Mouse (Mus musculus): ENCODE data around the gene Pltp. TPM values are rescaled to one million over a fixed set of nuclear protein-coding genes. Genes with fewer than 3 reads are reported as not detected.

Pltp gene
- polyA plus RNA-seq, 1 experiment from 2014 or later = 47.5 TPM

DNA sequence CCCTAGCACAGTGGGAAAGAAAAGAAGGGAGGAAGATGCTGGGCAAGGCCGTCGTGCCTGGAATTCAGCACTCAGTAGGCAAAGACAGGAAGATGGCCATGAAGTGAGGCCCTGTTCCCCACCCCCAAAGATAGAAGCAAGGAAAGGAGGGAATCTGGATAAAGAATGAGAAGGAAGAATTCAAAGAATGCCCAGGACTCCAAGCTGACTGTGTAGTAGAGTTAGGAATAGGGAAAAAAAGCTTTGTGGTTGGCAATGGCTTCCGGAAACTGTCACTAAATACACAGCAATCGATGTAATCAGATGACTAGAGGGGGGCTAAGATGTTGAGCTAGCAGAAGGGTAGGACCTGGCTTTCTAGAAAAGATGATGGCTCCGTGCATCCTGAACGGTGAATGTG, 40.3 kb downstream of the Pltp start:
- no peak for ATAC-seq (ENCODE audit: low FRiP score, low TSS enrichment)
- H3K27ac ChIP-seq (ENCODE audit: low read length) = no peak overlapping the region

DNA sequence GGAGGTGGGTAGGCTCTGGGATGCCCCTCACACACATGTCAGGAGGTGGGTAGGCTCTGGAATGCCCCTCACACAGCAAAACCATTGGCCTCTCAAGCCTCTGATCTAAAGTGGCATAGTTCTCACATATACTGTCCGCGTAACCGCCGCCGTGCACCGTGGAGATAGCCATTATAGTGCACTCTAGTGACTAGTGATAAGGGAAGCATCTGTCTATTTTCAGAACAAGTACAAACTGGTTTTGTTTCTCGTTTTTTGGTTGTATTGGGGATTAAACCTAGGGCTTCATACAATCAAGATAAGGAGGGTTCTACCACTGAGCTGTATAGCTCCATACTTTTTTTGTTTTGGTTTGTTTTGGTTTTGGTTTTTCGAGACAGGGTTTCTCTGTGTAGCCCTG, 41.7 kb downstream of the Pltp start:
- Histone ChIP-seq H3K36me3 (ENCODE audit: insufficient read depth, low read length) (no peaks in the 10 kb centered on the region; the same call in 1 of the 2 replicates), H3K4me3 (ENCODE audit: low read length) (no peak overlapping the region), H3K4me1 (ENCODE audit: insufficient read depth, low read length) (peaks cover 9% of the 10 kb centered on the region; the same call in 1 of the 2 replicates), H3K9me3 (ENCODE audit: low read length) (no peaks in the 10 kb centered on the region), H3K9ac (replicated peaks; ENCODE audit: low read length) (no peak overlapping the region), H3K4me2 (replicated peaks; ENCODE audit: low read depth, low read length) (no peak overlapping the region), H3K27me3 (ENCODE audit: insufficient read depth, low read length) (no peaks in the 10 kb centered on the region), H3K27ac (ENCODE audit: low read length) (no peak overlapping the region)
- ATAC-seq (ENCODE audit: low FRiP score, low TSS enrichment) = no peak
- 94% methylated on average over 8 of the region's 8 CpGs for WGBS

More for the DNA sequence above, 40.3 kb downstream of the Pltp start:
- Histone ChIP-seq H3K4me3 (ENCODE audit: low read length) (no peak overlapping the region), H3K36me3 (ENCODE audit: insufficient read depth, low read length) (no peaks in the 10 kb centered on the region; the same call in 1 of the 2 replicates), H3K9me3 (ENCODE audit: low read length) (no peaks in the 10 kb centered on the region), H3K27me3 (ENCODE audit: insufficient read depth, low read length) (no peaks in the 10 kb centered on the region), H3K9ac (replicated peaks; ENCODE audit: low read length) (no peak overlapping the region), H3K4me1 (ENCODE audit: insufficient read depth, low read length) (peaks cover 11% of the 10 kb centered on the region), H3K4me2 (replicated peaks; ENCODE audit: low read depth, low read length) (no peak overlapping the region)
- 87% methylated on average over 6 of the region's 6 CpGs for WGBS

DNA sequence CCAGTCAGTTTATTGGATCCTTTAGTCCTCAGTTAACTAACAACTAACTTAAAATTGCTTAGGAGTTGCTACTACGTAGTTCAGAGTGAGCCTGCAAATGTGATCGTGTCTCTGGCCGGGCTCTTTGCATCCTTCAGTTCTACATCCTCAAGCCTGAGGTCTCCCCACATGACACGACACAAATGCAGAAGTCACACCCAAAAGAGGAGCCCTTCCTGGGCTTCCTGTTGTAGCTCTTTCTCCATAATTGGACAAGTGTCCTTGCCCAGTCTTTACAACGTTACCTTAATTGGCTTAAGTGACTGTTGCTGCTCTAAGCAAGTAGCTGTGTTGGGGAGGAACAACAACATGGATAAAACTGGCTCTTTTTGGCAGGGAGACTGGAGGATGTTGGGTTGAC, 42.2 kb downstream of the Pltp start:
- Histone ChIP-seq H3K36me3 (ENCODE audit: insufficient read depth, low read length) (no peaks in the 10 kb centered on the region), H3K4me2 (replicated peaks; ENCODE audit: low read depth, low read length) (no peak overlapping the region), H3K27ac (ENCODE audit: low read length) (no peak overlapping the region), H3K9me3 (ENCODE audit: low read length) (no peaks in the 10 kb centered on the region), H3K27me3 (ENCODE audit: insufficient read depth, low read length) (no peaks in the 10 kb centered on the region), H3K4me1 (ENCODE audit: insufficient read depth, low read length) (peaks cover 9% of the 10 kb centered on the region; the same call in 1 of the 2 replicates), H3K4me3 (ENCODE audit: low read length) (no peak overlapping the region), H3K9ac (replicated peaks; ENCODE audit: low read length) (no peak overlapping the region)
- WGBS = 90% methylated on average over 5 of the region's 5 CpGs
- no peak for ATAC-seq (ENCODE audit: low FRiP score, low TSS enrichment)

DNA sequence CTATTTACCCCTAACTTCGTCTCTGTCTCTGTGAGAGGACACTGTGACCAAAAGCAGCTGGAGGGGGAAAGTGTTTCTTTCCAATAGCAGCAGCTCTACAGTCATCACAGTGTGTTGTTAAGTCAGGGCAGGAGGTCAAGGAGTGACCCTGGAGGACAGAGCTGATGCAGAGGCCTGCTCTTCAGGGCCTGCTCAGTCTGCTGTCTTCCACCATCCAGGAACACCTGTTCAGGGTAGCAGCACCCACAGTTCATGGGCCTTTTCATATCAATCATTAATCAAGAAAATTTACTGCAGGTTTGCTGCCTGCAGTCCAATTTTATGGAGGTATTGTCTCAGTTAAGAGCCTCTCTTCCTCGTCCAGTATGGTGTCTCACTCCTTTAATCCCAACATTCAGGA, 44.0 kb downstream of the Pltp start:
- Histone ChIP-seq H3K27me3 (ENCODE audit: insufficient read depth, low read length) (no peaks in the 10 kb centered on the region), H3K9ac (replicated peaks; ENCODE audit: low read length) (no peak overlapping the region), H3K4me1 (ENCODE audit: insufficient read depth, low read length) (peaks cover 9% of the 10 kb centered on the region; the same call in 1 of the 2 replicates), H3K4me3 (ENCODE audit: low read length) (no peak overlapping the region), H3K27ac (ENCODE audit: low read length) (no peak overlapping the region), H3K36me3 (ENCODE audit: insufficient read depth, low read length) (no peaks in the 10 kb centered on the region), H3K9me3 (ENCODE audit: low read length) (no peaks in the 10 kb centered on the region), H3K4me2 (replicated peaks; ENCODE audit: low read depth, low read length) (no peak overlapping the region)
- no peak for ATAC-seq (ENCODE audit: low FRiP score, low TSS enrichment)
- 53% methylated on average over 2 of the region's 2 CpGs for WGBS

DNA sequence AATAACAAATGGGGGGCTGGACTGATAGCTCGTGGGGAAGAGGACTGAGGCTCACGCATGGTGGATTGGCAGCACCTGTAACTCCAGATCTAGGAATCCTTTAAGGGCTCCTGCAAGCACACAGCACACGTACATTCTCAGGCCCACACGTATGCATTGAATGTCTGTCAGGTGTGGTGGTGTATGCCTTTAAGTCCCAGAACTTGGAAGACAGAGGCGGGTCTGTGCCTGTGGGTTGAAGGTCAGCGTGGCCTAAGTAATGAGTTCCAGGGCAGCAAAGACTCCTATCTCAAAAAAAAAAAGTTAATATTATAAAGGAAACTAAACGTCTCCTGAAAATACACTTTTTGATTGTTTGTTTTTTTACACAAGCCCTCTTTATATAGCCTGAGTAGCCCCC, 50.9 kb downstream of the Pltp start:
- no peak for ATAC-seq (ENCODE audit: low FRiP score, low TSS enrichment)
- 76% methylated on average over 7 of the region's 7 CpGs for WGBS
- Histone ChIP-seq H3K9ac (replicated peaks; ENCODE audit: low read length) (no peak overlapping the region), H3K4me3 (ENCODE audit: low read length) (no peak overlapping the region), H3K4me1 (ENCODE audit: insufficient read depth, low read length) (peaks cover 24% of the 10 kb centered on the region), H3K9me3 (ENCODE audit: low read length) (no peaks in the 10 kb centered on the region), H3K27ac (ENCODE audit: low read length) (no peak overlapping the region), H3K36me3 (ENCODE audit: insufficient read depth, low read length) (0 out of 2 replicates have a peak, but pooled peaks cover 3% of the 10 kb centered on the region), H3K4me2 (replicated peaks; ENCODE audit: low read depth, low read length) (no peak overlapping the region), H3K27me3 (ENCODE audit: insufficient read depth, low read length) (no peaks in the 10 kb centered on the region)

DNA sequence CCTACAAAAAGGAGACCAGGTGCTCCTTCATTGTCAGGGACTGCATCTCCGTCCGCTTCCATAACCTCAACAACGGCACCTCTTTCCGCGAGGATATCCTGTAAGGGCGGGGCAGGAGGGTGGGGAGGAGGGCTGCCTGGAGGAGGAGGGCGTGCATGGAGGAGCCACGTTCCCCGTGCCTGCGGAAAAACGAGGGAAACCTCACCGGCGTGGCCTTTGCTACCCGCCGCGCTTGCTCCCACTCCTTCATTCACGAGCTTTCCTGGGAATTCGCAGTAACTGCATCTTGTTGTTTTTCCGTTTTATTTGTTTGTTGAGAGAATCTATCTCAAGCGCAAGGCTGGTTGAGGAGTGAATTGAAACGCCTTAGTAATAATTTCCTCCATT, 52.2 kb downstream of the Pltp start:
- ATAC-seq (ENCODE audit: low FRiP score, low TSS enrichment) = peak; percentile 55
- no peaks in the 10 kb centered on the region for H3K27me3 ChIP-seq (ENCODE audit: insufficient read depth, low read length)
- peak overlapping the region; percentile 74 for H3K9ac ChIP-seq (replicated peaks; ENCODE audit: low read length)
- peak overlapping the region; percentile 86 for H3K4me2 ChIP-seq (replicated peaks; ENCODE audit: low read depth, low read length)
- peaks cover 24% of the 10 kb centered on the region for H3K4me1 ChIP-seq (ENCODE audit: insufficient read depth, low read length)
- 1% methylated on average over 21 of the region's 21 CpGs for WGBS
- peak overlapping the region; percentile 84 for H3K27ac ChIP-seq (ENCODE audit: low read length)
- H3K4me3 ChIP-seq (ENCODE audit: low read length) = peak overlapping the region; percentile 63
- H3K9me3 ChIP-seq (ENCODE audit: low read length) = no peaks in the 10 kb centered on the region
- H3K36me3 ChIP-seq (ENCODE audit: insufficient read depth, low read length) = peaks cover 9% of the 10 kb centered on the region

DNA sequence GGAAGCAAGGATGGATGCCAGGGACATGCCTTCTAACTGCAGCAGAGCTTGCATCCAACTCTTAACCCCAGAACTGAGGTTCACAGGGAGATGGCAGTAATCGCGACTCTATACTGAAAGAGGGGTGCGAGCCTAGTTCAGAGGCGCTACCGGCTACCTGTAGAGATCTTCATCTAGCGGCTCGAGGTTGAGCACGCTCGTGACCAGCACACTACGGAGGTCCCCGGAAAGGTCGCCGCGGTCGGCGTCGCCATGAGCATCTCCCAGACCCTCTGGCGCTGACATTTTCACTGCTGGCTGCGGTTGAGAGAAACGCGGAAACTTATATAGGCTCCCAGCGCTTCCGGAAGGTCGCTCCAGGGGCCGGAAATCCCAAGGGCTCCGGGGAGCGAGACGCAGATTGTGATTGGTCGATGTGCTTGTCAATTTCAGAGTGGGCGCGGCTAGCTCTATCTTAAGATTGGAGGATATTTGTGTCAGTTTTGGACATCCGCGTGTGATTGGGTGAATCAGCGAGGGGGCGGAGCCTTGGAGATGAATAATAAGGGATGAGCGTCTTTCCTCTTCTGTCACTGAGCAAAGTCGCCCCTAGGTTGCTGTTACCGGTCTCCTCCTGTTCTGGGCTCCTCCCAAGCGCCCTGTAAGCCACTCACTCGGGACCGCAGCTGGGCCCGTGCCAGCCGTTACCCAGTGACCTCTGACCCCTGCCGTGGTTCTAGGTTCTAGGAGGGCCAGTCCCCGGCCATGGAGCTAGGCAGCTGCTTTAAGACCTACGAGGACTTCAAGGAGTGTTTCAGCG, 52.8 kb downstream of the Pltp start, which contains the start of the genes Acot8 and Zswim3:
TSS of gene Acot8 (minus strand) at position 350 of the 799 bp plus-strand sequence.
TSS of gene Zswim3 (plus strand) at position 566 of the 799 bp plus-strand sequence.
- Histone ChIP-seq H3K4me1 (ENCODE audit: insufficient read depth, low read length) (peaks cover 24% of the 10 kb centered on the region), H3K9me3 (ENCODE audit: low read length) (no peaks in the 10 kb centered on the region), H3K4me2 (replicated peaks; ENCODE audit: low read depth, low read length) (peak within 1 kb of the TSS; percentile 86), H3K9ac (replicated peaks; ENCODE audit: low read length) (peak within 1 kb of the TSS; percentile 84), H3K36me3 (ENCODE audit: insufficient read depth, low read length) (peaks cover 11% of the 10 kb centered on the region), H3K27ac (ENCODE audit: low read length) (peak within 1 kb of the TSS; percentile 84), H3K4me3 (ENCODE audit: low read length) (peak within 1 kb of the TSS; percentile 63), H3K27me3 (ENCODE audit: insufficient read depth, low read length) (no peaks in the 10 kb centered on the region)
- ATAC-seq (ENCODE audit: low FRiP score, low TSS enrichment) = peak; percentile 98
- WGBS = under 1% methylated on average over 47 of the region's 47 CpGs

DNA sequence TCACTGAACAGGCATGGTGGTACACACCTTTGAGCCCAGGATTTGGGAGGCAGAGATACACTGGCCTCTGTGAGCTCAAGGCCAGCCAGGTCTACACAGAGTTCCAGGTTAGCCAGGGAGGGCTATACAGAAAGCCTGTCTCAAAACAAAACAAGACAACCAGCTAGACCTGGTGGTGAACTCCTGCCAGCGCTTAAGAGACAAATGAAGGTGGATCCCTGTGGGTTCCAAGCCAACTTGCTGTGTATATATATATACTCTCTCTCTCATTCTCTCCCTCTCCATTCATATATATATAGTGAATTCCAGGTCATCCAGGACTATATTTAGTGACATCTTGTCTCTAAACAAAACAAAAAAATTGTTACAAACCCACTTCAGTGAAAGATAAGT, 53.6 kb downstream of the Pltp start:
- Histone ChIP-seq H3K4me3 (ENCODE audit: low read length) (peak overlapping the region; percentile 63), H3K9me3 (ENCODE audit: low read length) (no peaks in the 10 kb centered on the region), H3K4me2 (replicated peaks; ENCODE audit: low read depth, low read length) (peak overlapping the region; percentile 65), H3K27me3 (ENCODE audit: insufficient read depth, low read length) (no peaks in the 10 kb centered on the region), H3K36me3 (ENCODE audit: insufficient read depth, low read length) (peaks cover 19% of the 10 kb centered on the region), H3K27ac (ENCODE audit: low read length) (no peak overlapping the region; the same call in 1 of the 2 replicates), H3K9ac (replicated peaks; ENCODE audit: low read length) (peak overlapping the region; percentile 84), H3K4me1 (ENCODE audit: insufficient read depth, low read length) (peaks cover 24% of the 10 kb centered on the region)
- no peak for ATAC-seq (ENCODE audit: low FRiP score, low TSS enrichment)
- 59% methylated on average over 1 of the region's 1 CpGs for WGBS

DNA sequence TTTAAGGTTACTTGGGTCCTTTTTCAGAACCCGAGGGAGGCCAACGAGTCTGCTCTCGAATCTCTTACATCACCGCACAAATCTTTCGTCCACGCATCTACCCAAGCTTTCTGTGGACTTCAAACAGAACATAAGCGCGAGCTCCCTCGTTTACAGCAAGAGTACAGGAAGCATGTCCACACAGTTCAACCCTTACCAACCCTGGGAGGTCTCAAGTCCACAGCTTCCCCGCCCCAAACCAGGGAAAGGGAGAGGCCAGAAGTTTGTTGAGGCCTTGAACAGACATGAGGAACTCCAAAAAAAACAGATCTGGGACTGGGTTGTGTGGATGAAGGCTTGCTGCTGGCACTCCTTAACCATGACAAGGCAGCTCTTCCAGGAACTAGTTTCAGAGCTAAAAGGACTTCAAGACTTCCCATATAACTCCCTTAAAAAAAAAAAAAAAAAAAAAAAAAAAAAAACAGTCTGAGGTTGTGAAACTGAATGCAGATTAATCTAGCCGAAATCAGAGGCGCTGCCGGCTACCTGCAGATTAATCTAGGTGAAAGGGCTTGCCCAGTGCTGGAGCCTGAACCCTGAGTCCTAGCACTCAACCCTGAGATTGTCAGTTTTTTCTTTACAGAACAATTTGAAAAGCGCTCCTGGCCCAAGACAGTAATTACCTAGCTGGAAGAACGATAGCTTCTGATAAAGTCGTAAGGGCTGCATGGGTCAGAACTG, 54.1 kb downstream of the Pltp start:
- no peak overlapping the region for H3K27ac ChIP-seq (ENCODE audit: low read length)
- 84% methylated on average over 16 of the region's 16 CpGs for WGBS
- peak overlapping the region; percentile 84 for H3K9ac ChIP-seq (replicated peaks; ENCODE audit: low read length)

More for the DNA sequence above, 54.1 kb downstream of the Pltp start:
- Histone ChIP-seq H3K27me3 (ENCODE audit: insufficient read depth, low read length) (no peaks in the 10 kb centered on the region), H3K4me1 (ENCODE audit: insufficient read depth, low read length) (peaks cover 24% of the 10 kb centered on the region), H3K4me2 (replicated peaks; ENCODE audit: low read depth, low read length) (peak overlapping the region; percentile 65), H3K4me3 (ENCODE audit: low read length) (peak overlapping the region; percentile 63), H3K36me3 (ENCODE audit: insufficient read depth, low read length) (peaks cover 23% of the 10 kb centered on the region), H3K9me3 (ENCODE audit: low read length) (no peaks in the 10 kb centered on the region)
- no peak for ATAC-seq (ENCODE audit: low FRiP score, low TSS enrichment)

Data from kidney, embryonic 16.5 days (tissue).